Mouse (Mus musculus) cerebellum, adult 2 months (tissue): ENCODE results near the gene Plekhh2. TPM values are rescaled to one million over a fixed set of nuclear protein-coding genes. Genes with fewer than 3 reads are reported as not detected.

Experiments used
- DNase-seq, 2 experiments: peaks; one replicate each; pipeline ENCODE4 v3.0.0; 2021
- H3K27ac ChIP-seq: fragments of 200-500 bp; 2 replicates; pipeline ENCODE4 v1.5.1; 2012; ENCODE audit warnings: low read length, control low read depth, inconsistent platforms; ENCODE audit not compliant: insufficient read depth
- H3K27me3 ChIP-seq: fragments of 200-500 bp; 2 replicates; pipeline ENCODE4 v1.6.1; 2012; ENCODE audit warnings: inconsistent platforms, mild to moderate bottlenecking, low read length, moderate library complexity; ENCODE audit not compliant: control insufficient read depth, insufficient read depth
- H3K4me1 ChIP-seq: fragments of 200-500 bp; 2 replicates; pipeline ENCODE4 v1.6.1; 2011; ENCODE audit warnings: low read length; ENCODE audit not compliant: control insufficient read depth, insufficient read depth
- H3K4me3 ChIP-seq: fragments of 200-500 bp; replicated peaks from 2 replicates; pipeline ENCODE3; 2011; ENCODE audit warnings: mild to moderate bottlenecking, low read depth, low read length, control low read depth; ENCODE audit not compliant: insufficient read depth
- CTCF ChIP-seq: fragments of 200-500 bp; IDR thresholded peaks from 2 replicates; pipeline ENCODE4 v1.5.1; 2011; ENCODE audit warnings: low read depth, mild to moderate bottlenecking, control low read depth, low read length, moderate library complexity, borderline replicate concordance; ENCODE audit not compliant: insufficient read depth
- POLR2A ChIP-seq: fragments of 200-500 bp; IDR thresholded peaks from 2 replicates; pipeline ENCODE4 v1.6.1; 2011; ENCODE audit warnings: low read length, control low read depth, borderline replicate concordance; ENCODE audit not compliant: insufficient read depth
- WGBS: fragments of 180-500 bp; shearing (Covaris S2); methylation state at CpG from one replicate; pipeline ENCODE4 v1.1.7; 2018; 5-methylcytosine and 5-hydroxymethylcytosine counted together
- polyA plus RNA-seq: library from polyadenylated mRNA; depleted of rRNA; stranded (reverse); fragments of >200 nt; gene quantifications from 2 replicates; pipeline ENCODE4 v1.2.3, GENCODE M21; 2012

Plekhh2 gene
- polyA plus RNA-seq, 1 experiment, result 5.3 TPM

DNA sequence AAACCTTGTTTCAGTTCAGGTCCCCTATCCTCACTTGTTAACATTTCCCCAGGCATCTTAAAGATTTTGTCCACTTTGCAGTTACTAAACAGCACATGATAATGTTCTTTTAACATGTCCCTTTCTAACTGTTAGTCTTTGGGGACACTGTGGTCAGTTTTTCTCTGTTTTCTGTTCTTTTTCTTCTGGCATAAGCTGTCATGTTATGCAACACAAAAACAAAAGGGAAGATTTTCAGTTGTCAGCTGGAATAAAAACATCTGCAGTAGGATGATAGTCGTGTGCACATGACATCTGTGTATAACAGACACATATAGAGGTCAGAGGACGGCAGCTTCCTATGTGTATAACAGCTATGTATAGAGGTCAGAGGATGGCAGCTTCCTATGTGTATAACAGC is 5.8 kb upstream of the Plekhh2 start:
- Histone ChIP-seq H3K27ac (no peak overlapping the region), H3K4me3 (no peak overlapping the region), H3K27me3 (no peaks in the 10 kb centered on the region), H3K4me1 (no peaks in the 10 kb centered on the region)
- DNase-seq, result no peak
- TF ChIP-seq POLR2A, result no peak
- TF ChIP-seq CTCF, result no peak
- WGBS, result 75% methylated on average over 2 of the region's 2 CpGs

GRCm38 (mm10) chr17:84508736-84509135 is 3.0 kb upstream of the Plekhh2 start:
- no peak overlapping the region for H3K27ac ChIP-seq
- TF ChIP-seq POLR2A (no peak), CTCF (no peak)
- WGBS, result 54% methylated on average over 3 of the region's 3 CpGs

GRCm38 (mm10) chr17:84509176-84509575 is 2.5 kb upstream of the Plekhh2 start:
- Histone ChIP-seq H3K27ac (no peak overlapping the region), H3K4me1 (no peaks in the 10 kb centered on the region), H3K4me3 (no peak overlapping the region), H3K27me3 (peaks cover 2% of the 10 kb centered on the region; the same call in 1 of the 2 replicates)
- WGBS, result 40% methylated on average over 4 of the region's 4 CpGs
- TF ChIP-seq CTCF (no peak), POLR2A (no peak)
- no peak for DNase-seq

More at GRCm38 (mm10) chr17:84508736-84509135, 3.0 kb upstream of the Plekhh2 start:
- no peak for DNase-seq
- Histone ChIP-seq H3K27me3 (peaks cover 2% of the 10 kb centered on the region; the same call in 1 of the 2 replicates), H3K4me1 (no peaks in the 10 kb centered on the region), H3K4me3 (no peak overlapping the region)

- no peak for DNase-seq
- 51% methylated on average over 5 of the region's 5 CpGs for WGBS
- no peak overlapping the region for H3K4me3 ChIP-seq
- H3K4me1 ChIP-seq, result no peaks in the 10 kb centered on the region
- no peak overlapping the region for H3K27ac ChIP-seq
- TF ChIP-seq POLR2A, result no peak
- TF ChIP-seq CTCF, result no peak
- H3K27me3 ChIP-seq, result peaks cover 2% of the 10 kb centered on the region; the same call in 1 of the 2 replicates
Measured at GRCm38 (mm10) chr17:84510355-84510754, 1.3 kb upstream of the Plekhh2 start.

GRCm38 (mm10) chr17:84510961-84511639 is 595 bp upstream of the Plekhh2 start:
- Histone ChIP-seq H3K4me1 (no peaks in the 10 kb centered on the region), H3K4me3 (peak overlapping the region; percentile 38), H3K27ac (no peak overlapping the region), H3K27me3 (peaks cover 2% of the 10 kb centered on the region; the same call in 1 of the 2 replicates)
- TF ChIP-seq CTCF (no peak), POLR2A (no peak)
- WGBS, result 50% methylated on average over 11 of the region's 11 CpGs
- DNase-seq, result no peak

DNA sequence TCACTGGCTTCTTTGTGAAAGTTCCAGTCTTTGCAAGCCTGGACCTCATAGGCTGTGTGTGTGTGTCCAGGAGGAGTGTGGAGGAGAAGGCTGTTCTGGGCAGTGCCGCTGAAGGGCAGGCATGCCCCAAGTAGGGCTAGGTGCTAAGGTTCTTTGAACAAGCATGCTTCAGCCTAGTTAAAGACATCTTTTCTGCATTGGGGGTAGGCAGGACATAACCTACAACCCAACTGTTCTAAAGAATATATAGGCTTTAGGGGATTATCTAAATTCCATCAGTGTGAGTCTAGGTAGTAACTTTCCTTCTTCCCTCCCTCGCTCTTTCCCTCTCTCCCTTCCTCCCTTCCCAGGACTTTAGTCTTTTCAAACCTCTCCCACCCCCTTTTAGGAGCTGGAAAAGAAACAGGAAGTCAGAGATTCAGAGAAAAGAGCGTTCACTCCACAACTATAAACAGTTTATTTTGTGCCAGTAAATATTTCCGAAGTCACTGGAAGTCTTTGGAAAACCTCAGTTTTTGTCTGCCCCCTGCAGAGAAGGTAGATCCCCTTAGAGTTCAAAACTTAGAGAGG is 906 bp downstream of the Plekhh2 start:
- no peaks in the 10 kb centered on the region for H3K4me1 ChIP-seq
- H3K27ac ChIP-seq, result no peak overlapping the region
- no peak for TF ChIP-seq CTCF
- H3K27me3 ChIP-seq, result peaks cover 2% of the 10 kb centered on the region; the same call in 1 of the 2 replicates
- WGBS, result 59% methylated on average over 4 of the region's 4 CpGs
- H3K4me3 ChIP-seq, result peak overlapping the region; percentile 40
- DNase-seq, result no peak

DNA sequence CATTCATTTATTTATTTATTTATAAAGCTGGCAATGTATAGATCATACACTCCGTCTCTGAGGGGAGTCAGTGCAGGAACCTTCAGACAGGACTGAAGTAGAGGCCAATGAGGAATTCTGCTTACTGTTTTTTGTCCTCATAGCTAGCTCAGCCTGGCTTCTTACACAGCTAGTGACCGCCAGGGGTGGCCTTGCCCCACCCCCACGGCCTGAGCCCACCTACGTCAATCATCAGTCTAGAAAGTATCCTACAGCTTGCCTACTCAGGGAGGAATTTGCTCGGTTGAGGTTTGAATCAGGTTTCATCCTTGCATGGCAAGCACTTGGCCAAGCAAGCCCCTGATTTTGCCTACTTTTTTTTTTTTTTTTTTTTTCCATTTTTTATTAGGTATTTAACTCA is 4.2 kb downstream of the Plekhh2 start:
- no peak for DNase-seq
- Histone ChIP-seq H3K4me1 (no peaks in the 10 kb centered on the region), H3K4me3 (no peak overlapping the region), H3K27me3 (peaks cover 2% of the 10 kb centered on the region; the same call in 1 of the 2 replicates), H3K27ac (no peak overlapping the region)
- 85% methylated on average over 5 of the region's 5 CpGs for WGBS
- TF ChIP-seq POLR2A, result no peak
- TF ChIP-seq CTCF, result no peak

DNA sequence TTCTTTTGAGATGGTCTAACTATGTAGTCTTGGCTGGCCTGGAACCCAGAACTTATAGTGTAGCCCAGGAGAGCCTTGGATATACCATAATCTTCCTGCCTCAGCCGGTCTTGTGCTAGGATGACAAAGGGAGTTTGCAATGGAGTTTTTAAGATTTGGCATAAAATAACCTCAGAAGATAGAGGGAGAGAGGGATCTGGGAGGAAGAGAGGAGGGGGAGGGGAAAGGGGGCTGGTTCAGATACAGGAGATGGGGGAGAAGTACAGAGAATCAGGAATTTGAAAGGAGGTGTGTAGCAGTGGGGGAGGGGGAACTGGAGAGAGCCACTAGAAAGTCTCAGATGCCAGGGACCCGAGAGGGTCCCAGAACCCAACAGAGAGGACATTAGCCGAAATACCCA is 7.7 kb downstream of the Plekhh2 start:
- Histone ChIP-seq H3K4me1 (no peaks in the 10 kb centered on the region), H3K27me3 (no peaks in the 10 kb centered on the region), H3K4me3 (no peak overlapping the region), H3K27ac (no peak overlapping the region)
- 82% methylated on average over 3 of the region's 3 CpGs for WGBS
- TF ChIP-seq CTCF, result no peak
- no peak for TF ChIP-seq POLR2A
- DNase-seq, result no peak
